25 mouse cellular contexts compared by ENCODE assay signal in genomic region chr9:28731811-28732602, GRCm38 (mm10).
A peak's percentile ranks its signal among the peaks of the same experiment; 100 is the strongest.
DNase-seq lines count a peak whose midpoint lies in the region; ATAC-seq lines count a peak whose summit lies in the region.
"Had no signal": no experiment of that assay in that cellular context is flagged by ENCODE, and none has a peak within 500 bp of the region (broad histone marks: within the 10 kb centered on the region; RNA-seq: fewer than 3 reads in every experiment).

No protein-coding gene starts in this region.

- peak; percentile 45; the same call in 1 of the 2 replicates for ATAC-seq in cerebellum, adult (ENCODE audit: insufficient number of reproducible peaks, low FRiP score, low TSS enrichment)
- ATAC-seq in lung, embryonic 16.5 days (ENCODE audit: low read depth) = peak; percentile 66; the same call in 1 of the 2 replicates
- ATAC-seq: activated CD4-positive, CD25-positive, alpha-beta regulatory T cell, adult 4 months; forebrain, embryonic 13.5 days; intestine, embryonic 15.5 days had no signal

- H3K4me1 ChIP-seq in lung, embryonic 16.5 days (replicated peaks; ENCODE audit: control insufficient read depth, insufficient read depth, low read length) = no peaks in the 10 kb centered on the region
- H3K4me1 ChIP-seq: embryonic facial prominence, embryonic 12.5 days; forebrain, embryonic 13.5 days; heart, embryonic 12.5 days; intestine, embryonic 15.5 days; limb, embryonic 13.5 days; liver, embryonic 13.5 days; midbrain, embryonic 12.5 days; neural tube, embryonic 12.5 days had no signal

- H3K27ac ChIP-seq in lung, embryonic 16.5 days (ENCODE audit: low read length) = no peak overlapping the region
- H3K27ac ChIP-seq: embryonic facial prominence, embryonic 12.5 days; forebrain, embryonic 13.5 days; hindbrain, embryonic 14.5 days; intestine, embryonic 15.5 days; limb, embryonic 13.5 days; liver, embryonic 13.5 days; midbrain, embryonic 12.5 days; neural tube, embryonic 12.5 days had no signal

- 57% methylated on average over 10 of the region's 10 CpGs for WGBS in lung, embryonic 16.5 days

- H3K36me3 ChIP-seq in lung, embryonic 16.5 days (ENCODE audit: control insufficient read depth, insufficient read depth, low read length) = no peaks in the 10 kb centered on the region
- H3K36me3 ChIP-seq: embryonic facial prominence, embryonic 12.5 days; heart, embryonic 12.5 days; intestine, embryonic 15.5 days; limb, embryonic 13.5 days; liver, embryonic 13.5 days; midbrain, embryonic 12.5 days; neural tube, embryonic 12.5 days had no signal

- H3K27me3 ChIP-seq in lung, embryonic 16.5 days (ENCODE audit: control insufficient read depth, insufficient read depth, low read depth, low read length) = no peaks in the 10 kb centered on the region
- H3K27me3 ChIP-seq: embryonic facial prominence, embryonic 12.5 days; forebrain, embryonic 13.5 days; heart, embryonic 12.5 days; intestine, embryonic 15.5 days; limb, embryonic 13.5 days; liver, embryonic 13.5 days; midbrain, embryonic 12.5 days; neural tube, embryonic 12.5 days had no signal

- no peak overlapping the region for H3K4me3 ChIP-seq in lung, embryonic 16.5 days (ENCODE audit: low read length)
- H3K4me3 ChIP-seq: embryonic facial prominence, embryonic 12.5 days; erythroblast, embryonic 14.5 days; forebrain, embryonic 13.5 days; heart, embryonic 12.5 days; intestine, embryonic 15.5 days; limb, embryonic 13.5 days; liver, embryonic 13.5 days; midbrain, embryonic 12.5 days; neural tube, embryonic 12.5 days had no signal

- no peak overlapping the region for H3K4me2 ChIP-seq in lung, embryonic 16.5 days (ENCODE audit: low read depth, low read length)
- H3K4me2 ChIP-seq: embryonic facial prominence, embryonic 12.5 days; forebrain, embryonic 13.5 days; heart, embryonic 12.5 days; hindbrain, embryonic 14.5 days; intestine, embryonic 15.5 days; limb, embryonic 13.5 days; liver, embryonic 13.5 days; midbrain, embryonic 12.5 days; neural tube, embryonic 12.5 days had no signal

- no peaks in the 10 kb centered on the region for H3K9me3 ChIP-seq in lung, embryonic 16.5 days (ENCODE audit: control insufficient read depth, low read length)
- H3K9me3 ChIP-seq: embryonic facial prominence, embryonic 12.5 days; forebrain, embryonic 13.5 days; heart, embryonic 12.5 days; intestine, embryonic 15.5 days; limb, embryonic 13.5 days; liver, embryonic 13.5 days; midbrain, embryonic 12.5 days; neural tube, embryonic 12.5 days had no signal

- no peak for DNase-seq in cerebellum, postnatal 4 days (ENCODE audit: low spot score in 2 of 2)
- DNase-seq in lung, adult 18-20 months = no peak
- DNase-seq in cerebellum, adult 18-20 months = peak; percentile 63 to 68
- peak; percentile 58 to 73 for DNase-seq in cerebellum, postnatal 25 days
- DNase-seq in adrenal gland, adult 18-20 months (ENCODE audit: low spot score in 2 of 2) = no peak
- DNase-seq in adrenal gland, postnatal 10 days = no peak
- DNase-seq: heart, postnatal 14 days; kidney, adult 9 months; kidney, postnatal 4 days; liver, embryonic 13.5 days; right cerebral cortex, postnatal 14 days; spleen, adult 18-20 months; thymus, postnatal 25 days had no signal

- H3K9ac ChIP-seq in lung, embryonic 16.5 days (ENCODE audit: low read length) = no peak overlapping the region
- H3K9ac ChIP-seq: embryonic facial prominence, embryonic 12.5 days; forebrain, embryonic 13.5 days; heart, embryonic 12.5 days; hindbrain, embryonic 14.5 days; intestine, embryonic 15.5 days; limb, embryonic 13.5 days; liver, embryonic 13.5 days; midbrain, embryonic 12.5 days; neural tube, embryonic 12.5 days had no signal

Comparison
In these comparisons a context has a peak if more than half of its experiments do, and no peak if none do; other contexts are left out.
1. DNase-seq: peak in cerebellum, adult 18-20 months (2 of 2) and cerebellum, postnatal 25 days (2 of 2); none in cerebellum, postnatal 4 days (0 of 2), lung, adult 18-20 months (0 of 2), adrenal gland, adult 18-20 months (0 of 2) and adrenal gland, postnatal 10 days (single experiment).